7 mouse cellular contexts compared by ENCODE assay signal in genomic region chr6:101048836-101049361, GRCm38 (mm10).
DNase-seq lines count a peak whose midpoint lies in the region; ATAC-seq and TF ChIP-seq lines count a peak whose summit lies in the region.

No protein-coding gene starts in this region.

- H3K4me2 ChIP-seq in forebrain, embryonic 13.5 days, result peak overlapping the region; percentile 21
- peak overlapping the region; percentile 14 for H3K4me2 ChIP-seq in neural tube, embryonic 12.5 days (replicated peaks)

- no peak overlapping the region for H3K9ac ChIP-seq in forebrain, embryonic 13.5 days
- H3K9ac ChIP-seq in neural tube, embryonic 12.5 days, result no peak overlapping the region

- intact Hi-C loops in gastrocnemius, adult 2 months (cut with DNase I), result no loop called here

- peak; percentile 78; the same call in 1 of the 2 replicates for ATAC-seq in forebrain, embryonic 13.5 days
- no peak; the same call in 1 of the 2 replicates for ATAC-seq in neural tube, embryonic 12.5 days (ENCODE audit: low FRiP score, low read depth)

- H3K27me3 ChIP-seq in forebrain, embryonic 13.5 days, result no peaks in the 10 kb centered on the region
- no peaks in the 10 kb centered on the region for H3K27me3 ChIP-seq in limb, embryonic 10.5 days (ENCODE audit: low read depth, poor library complexity, severe bottlenecking)
- H3K27me3 ChIP-seq in neural tube, embryonic 12.5 days (replicated peaks), result no peaks in the 10 kb centered on the region

- peaks cover 8% of the 10 kb centered on the region for H3K4me1 ChIP-seq in forebrain, embryonic 13.5 days
- peaks cover 13% of the 10 kb centered on the region for H3K4me1 ChIP-seq in limb, embryonic 10.5 days
- H3K4me1 ChIP-seq in neural tube, embryonic 12.5 days, result peaks cover 5% of the 10 kb centered on the region; the same call in 1 of the 2 replicates

- TF ChIP-seq CTCF in gastrocnemius, adult 2 months (IDR thresholded peaks at IDR 0.05), result no peak

- H3K9me3 ChIP-seq in forebrain, embryonic 13.5 days (replicated peaks), result no peaks in the 10 kb centered on the region
- H3K9me3 ChIP-seq in limb, embryonic 10.5 days (replicated peaks), result no peaks in the 10 kb centered on the region
- H3K9me3 ChIP-seq in neural tube, embryonic 12.5 days, result no peaks in the 10 kb centered on the region

- no peaks in the 10 kb centered on the region for H3K36me3 ChIP-seq in forebrain, embryonic 13.5 days (ENCODE audit: poor library complexity, severe bottlenecking)
- H3K36me3 ChIP-seq in limb, embryonic 10.5 days, result no peaks in the 10 kb centered on the region
- no peaks in the 10 kb centered on the region for H3K36me3 ChIP-seq in neural tube, embryonic 12.5 days

- no peak overlapping the region for H3K4me3 ChIP-seq in forebrain, embryonic 13.5 days
- no peak overlapping the region for H3K4me3 ChIP-seq in limb, embryonic 10.5 days
- H3K4me3 ChIP-seq in neural tube, embryonic 12.5 days, result no peak overlapping the region
- no peak overlapping the region for H3K4me3 ChIP-seq in gastrocnemius, adult 2 months

- no peak overlapping the region for H3K27ac ChIP-seq in forebrain, embryonic 13.5 days
- peak overlapping the region; percentile 68 for H3K27ac ChIP-seq in limb, embryonic 10.5 days
- H3K27ac ChIP-seq in neural tube, embryonic 12.5 days, result no peak overlapping the region
- H3K27ac ChIP-seq in gastrocnemius, adult 2 months, result no peak overlapping the region

- 22% methylated on average over 15 of the region's 15 CpGs for WGBS in forebrain, embryonic 13.5 days
- WGBS in limb, embryonic 10.5 days, result 62% methylated on average over 15 of the region's 15 CpGs
- 37% methylated on average over 15 of the region's 15 CpGs for WGBS in neural tube, embryonic 12.5 days

- DNase-seq in embryo, embryonic 9.5 days (ENCODE audit: extremely low spot score), result peak; percentile 19
- no peak for DNase-seq in limb, embryonic 10.5 days (ENCODE audit: low spot score)
- no peak for DNase-seq in urinary bladder, postnatal 10 days (ENCODE audit: low spot score)
- no peak for DNase-seq in layer of hippocampus, adult 18-20 months (ENCODE audit: low spot score in 2 of 2)
- no peak for DNase-seq in gastrocnemius, adult 2 months
